Mouse (Mus musculus) forebrain, embryonic 15.5 days (tissue): ENCODE measurements at regions not wholly inside any gene's neighbourhood (a gene's known extent, or its start where the extent isn't known, plus 50 kb on each side); places are given as distances from the start of the nearest gene placed in this dataset.
A peak's percentile ranks its signal among the peaks of the same experiment; 100 is the strongest.

Source experiments
- ATAC-seq: fragments of 200-750 bp; cut with Nextera tagmentation; replicated peaks from 2 replicates; pipeline ENCODE4 v1.8.0; 2017; ENCODE audit warnings: mild to moderate bottlenecking, moderate TSS enrichment, moderate library complexity
- H3K27ac ChIP-seq: fragments of 300-500 bp; sonication (generic); replicated peaks from 2 replicates; pipeline ENCODE4 v1.5.1; 2015; ENCODE audit warnings: mild to moderate bottlenecking, inconsistent platforms
- H3K27me3 ChIP-seq: fragments of 300-500 bp; sonication (generic); 2 replicates; pipeline ENCODE4 v1.6.1; 2015; ENCODE audit warnings: inconsistent platforms
- H3K36me3 ChIP-seq: fragments of 300-500 bp; sonication (generic); 2 replicates; pipeline ENCODE4 v1.6.1; 2015; ENCODE audit warnings: mild to moderate bottlenecking, inconsistent platforms
- H3K4me1 ChIP-seq: fragments of 300-500 bp; sonication (generic); 2 replicates; pipeline ENCODE4 v1.6.1; 2015; ENCODE audit warnings: inconsistent platforms
- H3K4me2 ChIP-seq: fragments of 300-500 bp; sonication (generic); replicated peaks from 2 replicates; pipeline ENCODE4 v1.6.1; 2015; ENCODE audit warnings: mild to moderate bottlenecking, inconsistent platforms
- H3K4me3 ChIP-seq: fragments of 300-500 bp; sonication (generic); 2 replicates; pipeline ENCODE4 v1.5.1; 2015; ENCODE audit warnings: mild to moderate bottlenecking, inconsistent platforms
- H3K9ac ChIP-seq: fragments of 300-500 bp; sonication (generic); replicated peaks from 2 replicates; pipeline ENCODE4 v1.6.1; 2015; ENCODE audit warnings: mild to moderate bottlenecking, inconsistent platforms
- H3K9me3 ChIP-seq: fragments of 300-500 bp; sonication (generic); 2 replicates; pipeline ENCODE4 v1.6.1; 2016; ENCODE audit warnings: inconsistent platforms
- WGBS: fragments of 180-500 bp; shearing (Covaris S2); methylation state at CpG from one replicate; pipeline ENCODE4 v1.1.7; 2015; ENCODE audit warnings: mixed read lengths; 5-methylcytosine and 5-hydroxymethylcytosine counted together

DNA sequence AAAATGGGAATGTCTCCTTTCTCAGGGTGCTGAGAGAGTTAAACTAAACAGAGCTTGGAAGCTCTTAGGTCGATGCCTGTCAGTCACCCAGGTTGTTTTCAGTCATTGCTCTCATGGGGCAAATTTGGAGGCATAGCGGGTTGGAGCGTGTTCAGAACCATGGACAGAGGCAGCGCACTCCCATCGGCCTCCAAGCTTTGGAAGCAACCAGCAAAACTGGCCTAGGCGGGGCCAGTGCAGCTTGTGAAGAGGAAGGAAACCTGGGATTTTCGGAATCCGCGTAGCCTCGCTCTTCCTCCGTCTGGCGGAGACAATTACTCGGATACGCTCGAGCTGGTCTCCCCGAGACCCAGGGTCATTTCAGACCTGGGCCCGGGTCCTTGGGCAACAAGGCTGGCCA lies 63.4 kb upstream of the Pax2 start:
- Histone ChIP-seq H3K27me3 (peaks cover 41% of the 10 kb centered on the region), H3K9me3 (no peaks in the 10 kb centered on the region), H3K27ac (no peak overlapping the region), H3K4me1 (peaks cover 29% of the 10 kb centered on the region), H3K36me3 (no peaks in the 10 kb centered on the region), H3K9ac (peak overlapping the region; percentile 40), H3K4me3 (peak overlapping the region; percentile 28), H3K4me2 (peak overlapping the region; percentile 56)
- ATAC-seq: no peak
- under 1% methylated on average over 17 of the region's 17 CpGs for WGBS

GRCm38 (mm10) chr19:44692816-44693215 lies 63.0 kb upstream of the Pax2 start:
- H3K4me3 ChIP-seq: peak overlapping the region; percentile 28
- no peaks in the 10 kb centered on the region for H3K36me3 ChIP-seq
- H3K9ac ChIP-seq: peak overlapping the region; percentile 40
- H3K9me3 ChIP-seq: no peaks in the 10 kb centered on the region
- no peak overlapping the region for H3K27ac ChIP-seq
- H3K27me3 ChIP-seq: peaks cover 43% of the 10 kb centered on the region
- WGBS: under 1% methylated on average over 16 of the region's 16 CpGs
- H3K4me2 ChIP-seq: peak overlapping the region; percentile 56
- peak; percentile 56 for ATAC-seq
- peaks cover 29% of the 10 kb centered on the region for H3K4me1 ChIP-seq

GRCm38 (mm10) chr19:44695331-44695730 lies 60.5 kb upstream of the Pax2 start:
- Histone ChIP-seq H3K4me3 (peak overlapping the region; percentile 20), H3K27ac (peak overlapping the region; percentile 60), H3K36me3 (no peaks in the 10 kb centered on the region), H3K9me3 (no peaks in the 10 kb centered on the region), H3K4me1 (peaks cover 41% of the 10 kb centered on the region), H3K27me3 (peaks cover 44% of the 10 kb centered on the region), H3K4me2 (peak overlapping the region; percentile 27), H3K9ac (no peak overlapping the region)
- peak; percentile 48; the same call in 1 of the 2 replicates for ATAC-seq
- WGBS: 7% methylated on average over 3 of the region's 3 CpGs

DNA sequence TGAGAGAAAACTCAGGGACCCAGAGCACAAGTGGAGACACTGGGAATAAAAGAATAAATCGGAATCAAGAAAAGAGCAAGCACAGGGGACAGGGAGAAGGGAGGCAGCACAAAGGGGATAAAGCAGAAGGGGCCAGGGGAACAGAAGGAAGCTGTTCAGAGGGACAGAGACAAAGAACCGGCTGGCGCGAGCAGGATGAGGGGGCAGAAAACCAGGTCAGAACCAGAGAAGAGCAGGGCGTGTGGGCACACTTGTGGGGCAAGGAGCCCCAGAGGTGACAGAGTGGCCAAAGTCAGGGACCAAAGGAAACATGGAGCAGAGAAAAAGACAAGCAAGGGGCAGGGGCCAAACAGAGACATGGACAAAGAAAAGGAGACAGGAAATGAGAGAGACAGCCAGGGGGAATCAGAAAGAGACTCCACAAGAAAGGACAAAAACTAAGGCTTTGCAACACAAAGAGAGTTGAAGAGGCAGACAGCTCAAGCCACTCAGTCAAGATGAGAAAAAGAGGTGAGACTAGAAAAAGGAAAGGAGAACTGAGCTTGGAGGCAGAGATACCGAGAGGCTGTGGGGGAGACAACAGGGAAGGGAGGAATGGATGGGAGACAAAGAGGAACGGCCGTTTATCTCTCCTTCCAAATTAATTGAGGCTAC lies 59.7 kb upstream of the Pax2 start:
- no peaks in the 10 kb centered on the region for H3K9me3 ChIP-seq
- H3K27me3 ChIP-seq: peaks cover 43% of the 10 kb centered on the region
- H3K4me2 ChIP-seq: no peak overlapping the region
- WGBS: 3% methylated on average over 8 of the region's 8 CpGs
- H3K9ac ChIP-seq: peak overlapping the region; percentile 6; the same call in 1 of the 2 replicates
- ATAC-seq: no peak
- H3K4me3 ChIP-seq: no peak overlapping the region
- peaks cover 41% of the 10 kb centered on the region for H3K4me1 ChIP-seq
- H3K27ac ChIP-seq: peak overlapping the region; percentile 60
- H3K36me3 ChIP-seq: no peaks in the 10 kb centered on the region

DNA sequence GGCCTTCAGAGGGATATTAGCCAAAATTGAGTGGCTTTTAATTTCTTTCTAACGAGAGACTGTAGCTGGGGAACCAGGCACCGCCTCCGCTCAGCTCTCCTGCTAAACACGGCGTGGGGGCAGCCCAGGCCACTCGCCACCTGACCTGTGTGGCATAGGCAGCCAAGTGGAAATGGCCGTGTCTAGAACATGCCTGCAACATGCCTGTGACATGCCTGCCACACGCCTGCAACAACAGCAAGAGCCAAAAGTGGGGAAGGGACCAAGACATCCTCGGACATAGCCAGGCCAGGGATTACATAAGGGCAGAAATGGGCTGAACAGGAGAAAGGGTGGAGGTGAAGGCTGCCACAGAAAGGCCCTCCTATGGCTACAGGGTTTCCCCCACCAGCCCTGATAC lies 59.1 kb upstream of the Pax2 start:
- Histone ChIP-seq H3K27me3 (peaks cover 40% of the 10 kb centered on the region), H3K4me3 (no peak overlapping the region), H3K9me3 (no peaks in the 10 kb centered on the region), H3K27ac (peak overlapping the region; percentile 60; the same call in 1 of the 2 replicates), H3K4me1 (peaks cover 41% of the 10 kb centered on the region), H3K36me3 (no peaks in the 10 kb centered on the region), H3K4me2 (no peak overlapping the region), H3K9ac (no peak overlapping the region)
- ATAC-seq: no peak
- WGBS: 34% methylated on average over 9 of the region's 9 CpGs

DNA sequence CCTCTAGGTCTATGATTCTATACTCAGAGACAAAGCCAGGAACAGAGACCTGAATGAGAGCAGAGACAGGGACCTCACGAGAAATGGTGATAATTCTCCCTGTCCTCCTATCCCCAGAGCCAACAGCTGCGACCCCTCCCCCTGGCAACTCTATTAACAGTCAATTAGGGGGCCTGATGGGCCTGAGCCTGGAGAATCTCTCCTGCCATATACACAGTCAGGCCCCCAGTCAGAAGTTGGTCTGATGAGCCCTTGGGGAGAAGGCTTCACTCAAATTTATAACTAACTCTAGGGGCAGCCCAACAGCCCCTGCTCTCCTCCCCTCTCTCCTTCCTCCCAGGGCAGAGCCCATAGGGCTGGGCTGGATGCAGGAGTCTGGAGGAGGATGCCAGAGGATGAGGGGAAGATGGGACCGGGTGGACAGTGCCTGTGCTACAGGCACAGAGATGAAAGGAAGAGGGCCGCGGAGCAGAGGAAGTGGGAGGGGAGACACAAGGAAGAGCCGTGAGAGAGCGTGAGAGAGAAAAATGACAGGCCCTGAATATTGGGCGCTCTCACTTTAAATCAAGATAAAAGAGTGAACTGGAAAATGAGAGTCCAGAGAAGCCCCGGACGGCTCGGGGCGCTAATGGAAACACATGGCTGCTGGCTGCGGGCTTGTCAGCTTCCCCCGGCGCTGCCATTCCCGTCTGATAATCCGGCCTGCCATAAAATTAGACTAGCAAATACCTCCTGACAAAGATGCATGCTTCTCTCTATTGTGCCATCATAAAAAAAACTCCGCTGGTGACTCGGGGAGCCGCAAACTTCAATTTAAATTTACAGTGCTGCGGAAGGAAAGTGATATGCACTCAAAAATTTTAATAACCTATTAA lies 57.2 kb upstream of the Pax2 start:
- 0 out of 2 replicates have a peak overlapping the region, but pooled peaks have one; percentile 19 for H3K9ac ChIP-seq

More for the DNA sequence above, 57.2 kb upstream of the Pax2 start:
- H3K27me3 ChIP-seq: peaks cover 37% of the 10 kb centered on the region
- H3K9me3 ChIP-seq: no peaks in the 10 kb centered on the region
- 21% methylated on average over 21 of the region's 21 CpGs for WGBS
- no peak overlapping the region for H3K4me3 ChIP-seq
- H3K36me3 ChIP-seq: no peaks in the 10 kb centered on the region
- H3K4me2 ChIP-seq: 0 out of 2 replicates have a peak overlapping the region, but pooled peaks have one; percentile 23
- peaks cover 32% of the 10 kb centered on the region for H3K4me1 ChIP-seq
- H3K27ac ChIP-seq: no peak overlapping the region
- no peak for ATAC-seq
